Mouse (Mus musculus) layer of hippocampus, postnatal 25 days (tissue): ENCODE measurements around the gene Gmppa. TPM values are rescaled to one million over a fixed set of nuclear protein-coding genes. Genes with fewer than 3 reads are reported as not detected.

ENCODE experiments used
- DNase-seq, 2 experiments: peaks; one replicate each; pipeline ENCODE4 v3.0.0; 2022; ENCODE audit warnings: mixed read lengths in 2 of 2, low spot score in 1 of 2; ENCODE audit errors: extremely low spot score in 1 of 2
- total RNA-seq, 2 experiments: library from RNA; stranded (reverse); gene quantifications; 2 replicates each; pipeline ENCODE4 v1.2.3; 2021

The Gmppa gene
- total RNA-seq, 2 experiments from 2014 or later: 60.5 to 66.7 TPM

DNA sequence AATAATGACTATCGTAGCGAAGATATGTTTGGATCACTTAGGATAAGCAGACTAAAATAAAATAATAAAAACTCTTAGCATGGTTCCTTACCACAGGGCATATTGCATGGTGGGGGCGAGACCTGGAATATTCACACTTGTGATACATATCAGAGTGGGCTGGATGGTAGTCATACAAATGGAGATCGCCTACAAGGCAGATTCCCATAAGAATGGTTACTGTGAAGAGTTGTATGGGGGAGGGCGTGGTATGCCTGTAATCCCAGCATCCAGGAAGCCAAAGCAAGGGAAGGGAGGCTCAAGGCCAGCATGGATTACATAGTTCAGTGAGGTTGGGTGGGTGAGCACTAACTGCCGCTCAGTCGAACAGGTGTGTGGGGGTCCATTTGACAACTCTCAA, 45.0 kb downstream of the Gmppa start:
- no peak for DNase-seq

DNA sequence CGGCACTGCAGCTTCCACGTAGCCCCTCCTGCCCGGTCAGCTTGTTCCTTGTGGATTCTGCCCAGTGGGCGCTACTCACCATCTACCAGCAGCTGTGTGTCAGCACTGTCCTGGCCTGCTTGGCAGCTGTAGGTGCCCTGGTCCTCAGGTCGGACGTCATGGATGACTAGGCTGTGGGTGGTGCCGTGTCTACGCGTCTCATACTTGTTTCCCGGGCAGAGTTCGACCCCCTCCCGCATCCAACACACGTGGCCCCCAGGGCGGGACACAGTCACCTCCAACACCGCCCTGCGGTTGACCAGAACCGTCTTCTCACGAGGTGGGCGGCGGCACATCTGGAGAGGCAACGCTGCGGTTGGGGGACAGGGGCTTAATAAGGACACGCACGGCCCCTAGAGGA, 50.8 kb downstream of the Gmppa start:
- DNase-seq: no peak

DNA sequence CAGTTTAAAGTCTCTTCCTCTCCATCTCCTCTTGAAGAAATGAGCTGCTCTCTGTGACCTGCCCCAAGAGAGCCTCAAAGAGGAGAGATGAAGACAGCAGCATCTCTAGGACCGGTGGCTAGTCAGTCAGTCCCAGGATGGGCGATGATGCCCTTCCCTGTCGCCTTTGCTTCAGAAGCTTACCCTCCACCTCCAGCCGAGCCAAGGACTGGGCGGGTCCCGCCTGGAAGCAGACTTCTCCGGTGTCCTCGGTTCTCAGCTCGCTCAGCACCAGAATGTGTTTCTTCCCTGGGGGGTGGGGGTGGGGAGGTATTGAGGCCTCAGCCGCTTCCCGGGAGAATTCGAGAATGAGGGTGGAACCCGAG, 51.3 kb downstream of the Gmppa start:
- no peak for DNase-seq

DNA sequence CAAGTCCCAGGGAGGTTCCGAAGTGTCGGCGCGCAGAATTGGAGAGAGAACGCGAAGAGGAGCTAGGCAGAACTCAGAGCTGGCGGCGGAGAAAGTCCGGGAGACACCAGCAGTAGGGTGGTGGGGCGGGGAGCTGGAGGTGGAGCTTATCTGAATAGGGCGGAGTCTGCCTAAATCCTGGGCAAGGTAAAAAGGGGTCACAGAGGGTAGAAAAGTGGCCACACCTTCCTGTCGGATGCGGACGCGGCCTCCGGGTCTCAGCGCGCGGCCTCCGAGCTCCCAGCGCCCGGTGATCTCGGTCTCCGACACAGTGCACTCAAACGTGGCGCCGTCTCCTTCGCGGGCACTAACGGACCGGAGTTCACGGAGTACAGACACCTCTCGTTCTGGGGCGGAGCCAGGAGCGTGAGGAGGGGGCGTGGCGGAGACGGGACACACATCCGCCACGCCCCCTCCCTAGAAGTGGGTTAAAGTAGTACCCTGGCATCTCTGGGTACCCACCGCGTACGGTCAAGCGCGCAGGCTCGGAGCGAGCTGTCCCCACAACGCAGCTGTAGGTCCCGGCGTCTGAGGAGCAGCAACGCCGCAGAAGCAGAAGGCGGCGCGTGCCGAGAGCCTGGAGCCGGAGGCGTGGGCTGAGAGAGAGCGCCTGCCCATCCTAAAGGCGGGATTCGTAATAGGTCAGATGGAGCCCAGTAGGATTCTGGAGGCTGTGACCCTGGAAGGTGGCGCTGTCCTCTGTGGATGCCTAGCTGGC, 51.9 kb downstream of the Gmppa start:
- peak in 1 of 2 experiments; percentile 50 for DNase-seq

DNA sequence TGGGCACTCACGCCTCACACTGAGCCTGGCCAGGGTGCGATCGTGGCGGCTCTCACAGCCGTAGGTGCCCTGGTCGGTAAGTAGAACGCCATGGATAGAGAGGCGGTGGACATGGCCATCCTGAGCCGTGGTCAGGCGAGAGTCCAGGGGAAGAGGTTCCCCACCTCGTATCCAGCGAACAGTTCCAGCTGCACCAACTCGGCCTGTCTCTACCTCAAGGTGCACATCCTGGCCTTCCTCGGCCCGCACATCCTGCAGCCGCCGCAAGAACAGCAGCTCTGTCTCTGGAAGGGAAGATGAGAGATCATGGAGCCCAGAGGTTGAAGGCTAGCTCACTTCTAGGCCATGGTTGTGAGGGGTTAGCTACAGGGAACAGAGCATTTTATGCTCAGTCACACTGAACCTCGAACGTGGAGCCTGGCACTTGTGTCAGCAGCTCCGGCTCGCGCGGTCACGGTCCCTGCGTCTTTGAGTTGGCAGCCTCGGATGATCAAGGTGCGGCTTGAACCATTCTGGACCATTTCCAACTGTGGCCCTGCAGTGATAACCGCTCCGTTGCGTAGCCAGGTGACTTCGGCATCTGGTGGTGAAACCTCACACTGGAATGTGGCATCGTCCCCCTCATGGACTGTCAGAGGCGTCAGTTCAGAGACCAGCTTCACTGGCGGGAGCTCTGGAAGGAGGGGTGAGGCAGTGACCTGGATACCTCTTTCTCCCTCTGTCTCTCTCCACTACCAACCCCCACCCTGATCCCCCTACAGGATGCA, 55.2 kb downstream of the Gmppa start:
- no peak for DNase-seq

GRCm38 (mm10) chr1:75492579-75493170, 56.9 kb downstream of the Gmppa start:
- no peak for DNase-seq

Other genes starting within 250 kb of the Gmppa start
- 10 to 100 TPM; 19.4 to 24.0 TPM for gene Ankzf1, start 243.8 kb upstream of the Gmppa start, total RNA-seq
- 100 to 1,000 TPM; 119 to 121 TPM for gene Atg9a, start 243.7 kb upstream of the Gmppa start, total RNA-seq
- gene Glb1l, start 225.1 kb upstream of the Gmppa start, total RNA-seq: 10 to 100 TPM; 12.6 to 14.4 TPM
- 10 to 100 TPM; 88.3 to 92.4 TPM for gene Stk16, start 225.1 kb upstream of the Gmppa start, total RNA-seq
- 100 to 1,000 TPM; 560 to 573 TPM for gene Tuba4a, start 216.1 kb upstream of the Gmppa start, total RNA-seq
- gene A630095N17Rik, start 203.8 kb upstream of the Gmppa start, total RNA-seq: not detected
- 10 to 100 TPM; 72.6 to 78.9 TPM for gene Dnajb2, start 199.5 kb upstream of the Gmppa start, total RNA-seq
- gene Ptprn, start 171.4 kb upstream of the Gmppa start, total RNA-seq: 100 to 1,000 TPM; 369 to 386 TPM
- gene Resp18, start 157.5 kb upstream of the Gmppa start, total RNA-seq: 100 to 1,000 TPM in 1 of 2 experiments, 10 to 100 TPM in 1; 63.7 to 105 TPM
- gene Dnpep, start 117.9 kb upstream of the Gmppa start, total RNA-seq: 10 to 100 TPM; 43.3 to 49.5 TPM
- 1 to 10 TPM in 1 of 2 experiments, under 1 TPM in 1; 0.94 to 1.2 TPM for gene Des, start 75.6 kb upstream of the Gmppa start, total RNA-seq
- gene Speg, start 60.6 kb upstream of the Gmppa start, total RNA-seq: 100 to 1,000 TPM; 154 to 196 TPM
- 1 to 10 TPM; 8.9 to 9.9 TPM for gene Asic4, start 14.5 kb downstream of the Gmppa start, total RNA-seq
- 10 to 100 TPM; 77.2 to 82.8 TPM for gene Chpf, start 43.4 kb downstream of the Gmppa start, total RNA-seq
- gene Tmem198, start 43.6 kb downstream of the Gmppa start, total RNA-seq: 10 to 100 TPM; 70.3 to 73.8 TPM
- gene Obsl1, start 70.5 kb downstream of the Gmppa start, total RNA-seq: 10 to 100 TPM; 18.9 to 20.2 TPM
- gene Inha, start 71.1 kb downstream of the Gmppa start, total RNA-seq: 10 to 100 TPM; 11.3 to 19.9 TPM
- 10 to 100 TPM; 20.6 to 25.5 TPM for gene Stk11ip, start 85.6 kb downstream of the Gmppa start, total RNA-seq
- 100 to 1,000 TPM; 111 to 114 TPM for gene Slc4a3, start 110.3 kb downstream of the Gmppa start, total RNA-seq